8 mouse cellular contexts compared by ENCODE assay signal in genomic region chr8:45628421-45629065, GRCm38 (mm10).
A peak's percentile ranks its signal among the peaks of the same experiment; 100 is the strongest.
DNase-seq lines count a peak whose midpoint lies in the region; ATAC-seq lines count a peak whose summit lies in the region.

No protein-coding gene starts in this region.

- peak overlapping the region; percentile 95 for H3K27ac ChIP-seq in heart, embryonic 12.5 days (ENCODE audit: poor library complexity, severe bottlenecking)
- H3K27ac ChIP-seq in hindbrain, embryonic 14.5 days = peak overlapping the region; percentile 95
- peak overlapping the region; percentile 96 for H3K27ac ChIP-seq in midbrain, embryonic 14.5 days (replicated peaks; ENCODE audit: low read depth, low read length)

- peaks cover 18% of the 10 kb centered on the region for H3K4me1 ChIP-seq in heart, embryonic 12.5 days (replicated peaks)
- H3K4me1 ChIP-seq in hindbrain, embryonic 14.5 days (replicated peaks; ENCODE audit: control insufficient read depth, insufficient read depth, low read length) = peaks cover 35% of the 10 kb centered on the region
- H3K4me1 ChIP-seq in midbrain, embryonic 14.5 days (ENCODE audit: control insufficient read depth, insufficient read depth, low read length) = peaks cover 33% of the 10 kb centered on the region

- 41% methylated on average over 9 of the region's 9 CpGs for WGBS in heart, embryonic 12.5 days
- WGBS in hindbrain, embryonic 14.5 days = 20% methylated on average over 9 of the region's 9 CpGs
- WGBS in midbrain, embryonic 14.5 days = 4% methylated on average over 9 of the region's 9 CpGs

- peak overlapping the region; percentile 74 for H3K4me2 ChIP-seq in heart, embryonic 12.5 days
- peak overlapping the region; percentile 65 for H3K4me2 ChIP-seq in hindbrain, embryonic 14.5 days (replicated peaks)
- peak overlapping the region; percentile 61 for H3K4me2 ChIP-seq in midbrain, embryonic 14.5 days (ENCODE audit: low read length)

- H3K9ac ChIP-seq in heart, embryonic 12.5 days = peak overlapping the region; percentile 92
- H3K9ac ChIP-seq in hindbrain, embryonic 14.5 days = peak overlapping the region; percentile 80
- peak overlapping the region; percentile 65 for H3K9ac ChIP-seq in midbrain, embryonic 14.5 days (replicated peaks; ENCODE audit: low read length)

- no peaks in the 10 kb centered on the region for H3K27me3 ChIP-seq in heart, embryonic 12.5 days (replicated peaks)
- no peaks in the 10 kb centered on the region for H3K27me3 ChIP-seq in hindbrain, embryonic 14.5 days (ENCODE audit: control insufficient read depth, insufficient read depth, low read length)
- H3K27me3 ChIP-seq in midbrain, embryonic 14.5 days (ENCODE audit: control insufficient read depth, insufficient read depth, low read length) = no peaks in the 10 kb centered on the region

- H3K4me3 ChIP-seq in heart, embryonic 12.5 days = peak overlapping the region; percentile 86
- H3K4me3 ChIP-seq in hindbrain, embryonic 14.5 days (replicated peaks; ENCODE audit: low read length) = peak overlapping the region; percentile 47
- H3K4me3 ChIP-seq in midbrain, embryonic 14.5 days (replicated peaks; ENCODE audit: low read depth, low read length) = peak overlapping the region; percentile 57

- 0 out of 2 replicates have a peak, but pooled peaks cover 3% of the 10 kb centered on the region for H3K9me3 ChIP-seq in heart, embryonic 12.5 days (replicated peaks)
- H3K9me3 ChIP-seq in hindbrain, embryonic 14.5 days (ENCODE audit: control insufficient read depth, low read length) = no peaks in the 10 kb centered on the region
- H3K9me3 ChIP-seq in midbrain, embryonic 14.5 days (ENCODE audit: control insufficient read depth, low read length) = no peaks in the 10 kb centered on the region

- no peak for DNase-seq in heart, adult 18-20 months
- peak; percentile 18 for DNase-seq in embryo, embryonic 11 days
- no peak for DNase-seq in hindbrain, embryonic 14.5 days (ENCODE audit: low spot score)
- peak; percentile 52 for DNase-seq in midbrain, embryonic 14.5 days
- no peak for DNase-seq in thymus, postnatal 14 days
- DNase-seq in ovary, adult 18-20 months (ENCODE audit: low spot score) = no peak
- no peak for DNase-seq in urinary bladder, postnatal 25 days (ENCODE audit: low spot score)

- ATAC-seq in heart, embryonic 12.5 days (ENCODE audit: insufficient number of reproducible peaks, low FRiP score) = no peak
- no peak for ATAC-seq in hindbrain, embryonic 14.5 days (ENCODE audit: low FRiP score)
- ATAC-seq in midbrain, embryonic 14.5 days (ENCODE audit: low FRiP score, low TSS enrichment) = no peak

- H3K36me3 ChIP-seq in heart, embryonic 12.5 days = no peaks in the 10 kb centered on the region
- no peaks in the 10 kb centered on the region for H3K36me3 ChIP-seq in hindbrain, embryonic 14.5 days (replicated peaks; ENCODE audit: control insufficient read depth, insufficient read depth)
- no peaks in the 10 kb centered on the region for H3K36me3 ChIP-seq in midbrain, embryonic 14.5 days (ENCODE audit: control insufficient read depth, insufficient read depth, low read length)

Comparison
In these comparisons a context has a peak if more than half of its experiments do, and no peak if none do; other contexts are left out.
1. DNase-seq: peak in embryo, embryonic 11 days (single experiment) and midbrain, embryonic 14.5 days (single experiment); none in heart, adult 18-20 months (0 of 2), hindbrain, embryonic 14.5 days (single experiment), thymus, postnatal 14 days (single experiment), ovary, adult 18-20 months (single experiment) and urinary bladder, postnatal 25 days (single experiment).
2. Peak in every context shown above with its lines, with median percentiles within 50 percentile points of each other: H3K27ac ChIP-seq, H3K4me2 ChIP-seq, H3K4me3 ChIP-seq and H3K9ac ChIP-seq.